Mouse (Mus musculus): ENCODE measurements around the gene Bola2.
"Not testable (repeated sequence)": the region's sequence is repeated elsewhere in the genome, so short reads cannot be mapped to it uniquely, and the experiment has no call there.

Gene Bola2

DNA sequence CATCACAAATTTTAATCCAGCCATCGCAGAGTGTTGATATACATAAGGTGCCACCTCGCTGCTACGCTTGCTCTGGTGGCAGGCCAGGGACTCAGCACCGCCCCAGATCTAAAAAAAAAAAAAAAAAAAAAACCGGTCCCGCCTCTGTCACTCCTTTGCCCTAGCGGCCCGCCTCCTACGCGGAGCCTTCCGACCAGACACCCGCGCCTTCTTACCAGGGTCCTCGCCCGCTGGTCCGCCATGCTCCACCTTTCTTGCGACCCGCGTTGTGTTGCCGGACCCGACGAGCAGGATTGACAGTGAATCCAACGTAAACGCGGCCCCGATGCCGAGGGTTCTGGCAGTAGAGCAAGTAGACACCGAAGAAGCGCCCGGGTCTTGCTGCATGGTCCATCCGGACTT is at the start of gene Bola2:
Gene Bola2 (plus strand): TSS at position 192 of the 402 bp plus-strand sequence.
- peak; percentile 75 for DNase-seq (ENCODE audit: low spot score)

DNA sequence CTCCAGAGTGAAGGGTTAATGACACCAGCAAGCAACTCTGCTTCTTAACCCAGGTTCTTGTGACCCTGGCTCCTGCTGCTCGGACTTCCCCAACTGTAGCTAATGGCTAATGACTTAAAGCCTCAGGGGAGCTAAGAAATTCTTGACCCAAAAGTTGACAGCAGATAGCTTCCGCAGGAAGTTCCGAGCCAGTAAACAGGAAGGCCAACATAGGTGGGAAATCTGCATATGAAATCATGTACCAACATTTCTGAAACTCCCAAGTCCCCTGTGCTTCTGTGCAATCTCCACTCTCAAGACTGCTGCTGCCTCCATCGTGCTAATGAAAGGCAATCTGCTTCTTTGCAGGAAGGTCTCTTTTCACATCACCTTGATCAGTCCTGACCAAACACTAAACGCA is 49.5 kb upstream of the Bola2 start:
- DNase-seq (ENCODE audit: low spot score), result no peak

DNA sequence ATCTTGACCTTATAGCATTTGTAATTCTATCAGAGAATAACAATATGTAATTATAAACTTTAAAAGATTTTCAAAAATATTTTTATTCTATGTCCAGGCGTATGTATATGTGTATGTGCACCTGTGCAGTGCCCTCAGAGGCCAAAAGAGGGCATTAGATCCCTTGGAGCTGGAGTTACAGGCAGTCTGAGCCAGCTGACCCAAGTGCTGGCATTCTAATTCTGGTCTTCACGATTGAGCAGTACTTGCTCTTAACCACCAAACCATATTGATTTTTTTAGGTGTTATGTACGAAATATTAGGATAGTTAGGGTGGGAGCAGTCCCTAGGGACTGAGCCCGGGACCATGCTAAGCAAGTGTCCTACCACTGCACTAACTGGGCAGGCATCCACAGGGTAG is 46.7 kb upstream of the Bola2 start:
- no peak for DNase-seq (ENCODE audit: low spot score)

DNA sequence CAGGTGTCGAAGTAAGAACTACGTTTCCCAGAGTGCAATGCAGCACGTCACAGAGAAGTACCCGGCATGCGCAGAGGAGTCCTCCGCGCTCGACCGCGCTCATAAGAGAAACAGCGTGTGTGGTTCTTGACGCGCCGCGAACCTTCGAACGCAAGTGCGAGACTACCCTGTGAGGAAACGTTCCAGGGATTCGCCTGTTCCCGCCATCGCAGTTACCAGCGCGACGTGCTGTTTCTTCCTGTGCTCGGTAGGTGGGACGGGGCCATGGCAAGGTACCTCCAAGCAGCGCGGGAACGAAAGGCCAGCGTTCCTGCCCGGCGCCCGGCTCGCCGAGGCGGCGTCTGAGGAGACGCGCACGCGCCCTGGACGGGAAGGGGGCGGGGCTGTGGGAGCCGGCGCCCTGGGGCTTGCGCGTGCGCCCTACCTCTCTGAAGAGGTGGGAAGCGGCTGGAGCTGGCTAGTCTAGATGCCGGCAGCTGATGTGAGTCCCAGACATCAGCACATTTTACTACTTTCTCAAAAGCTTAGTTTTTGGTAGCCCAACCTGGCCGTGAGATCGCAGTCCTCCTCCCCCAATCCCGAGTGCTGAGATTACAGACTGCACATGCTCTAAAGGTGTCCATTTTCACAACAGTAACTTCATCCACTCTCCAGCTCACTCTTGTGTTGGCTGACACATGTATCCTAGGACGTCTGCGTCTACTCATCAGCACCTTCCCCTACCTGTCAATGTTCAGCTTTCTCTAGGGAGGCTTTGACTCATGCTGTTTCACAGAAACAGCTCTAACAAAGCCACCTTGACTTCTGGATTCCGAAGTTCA is 45.8 kb upstream of the Bola2 start, which contains the start of gene Sgf29:
Gene Sgf29 (plus strand): TSS at position 79 of the 821 bp plus-strand sequence.
- peak; percentile 88 for DNase-seq (ENCODE audit: low spot score)

DNA sequence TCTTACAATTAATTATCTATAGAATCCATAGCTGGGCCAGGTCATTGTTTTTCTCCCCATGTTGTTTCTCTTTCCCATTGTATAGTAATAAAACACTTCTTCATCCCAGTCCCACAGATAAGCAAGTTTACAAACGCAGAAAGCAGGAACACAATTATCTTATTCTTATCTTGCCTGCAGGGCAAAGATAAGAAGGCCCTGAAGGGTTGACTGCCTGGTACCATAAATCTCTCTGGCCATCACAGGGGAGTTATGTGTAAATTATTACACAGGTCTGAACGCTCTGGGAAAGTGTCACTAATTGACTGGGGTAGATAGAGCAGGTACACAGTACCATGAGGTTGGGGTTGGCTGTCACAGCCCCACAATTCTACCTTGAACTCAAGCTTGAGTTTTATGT is 44.3 kb upstream of the Bola2 start:
- DNase-seq (ENCODE audit: low spot score), result peak; percentile 54

DNA sequence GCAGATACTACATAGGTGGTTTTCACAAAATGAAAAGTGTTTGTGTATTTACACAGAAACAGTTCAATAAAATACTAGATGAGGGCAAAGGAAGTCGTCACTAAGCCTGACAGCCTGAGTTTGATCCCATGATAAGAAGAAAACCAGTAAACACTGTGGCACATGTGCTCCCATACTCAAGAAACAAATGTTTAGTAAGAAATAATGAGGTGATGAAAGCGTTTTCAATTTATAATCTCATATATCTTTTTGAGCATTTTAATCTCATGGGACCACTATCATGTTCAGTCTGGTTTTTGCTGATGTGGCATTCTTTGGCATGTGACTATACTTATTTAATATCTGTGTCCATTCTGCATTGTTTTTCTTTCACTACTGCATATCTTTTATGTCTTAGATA is 41.2 kb upstream of the Bola2 start:
- DNase-seq (ENCODE audit: low spot score), result no peak

DNA sequence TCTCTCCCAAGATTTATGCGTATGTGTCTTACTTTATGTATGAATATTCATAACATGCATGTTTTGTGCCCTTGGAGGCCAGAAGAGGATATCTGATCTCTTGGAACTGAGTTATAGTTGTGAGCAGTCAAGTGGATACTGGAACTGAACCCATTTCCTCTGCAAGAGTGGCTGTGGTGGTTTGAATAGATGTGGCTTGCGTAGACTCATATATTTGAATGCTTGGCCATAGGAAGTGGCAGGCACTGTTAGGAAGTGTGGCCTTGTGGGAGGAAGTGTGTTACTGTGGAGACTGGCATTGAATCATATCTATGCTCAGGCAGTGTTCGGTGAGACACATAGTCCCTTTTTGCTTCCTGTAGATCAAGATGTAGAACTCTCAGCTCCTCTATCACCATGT is 39.5 kb upstream of the Bola2 start:
- DNase-seq (ENCODE audit: low spot score), result no peak

DNA sequence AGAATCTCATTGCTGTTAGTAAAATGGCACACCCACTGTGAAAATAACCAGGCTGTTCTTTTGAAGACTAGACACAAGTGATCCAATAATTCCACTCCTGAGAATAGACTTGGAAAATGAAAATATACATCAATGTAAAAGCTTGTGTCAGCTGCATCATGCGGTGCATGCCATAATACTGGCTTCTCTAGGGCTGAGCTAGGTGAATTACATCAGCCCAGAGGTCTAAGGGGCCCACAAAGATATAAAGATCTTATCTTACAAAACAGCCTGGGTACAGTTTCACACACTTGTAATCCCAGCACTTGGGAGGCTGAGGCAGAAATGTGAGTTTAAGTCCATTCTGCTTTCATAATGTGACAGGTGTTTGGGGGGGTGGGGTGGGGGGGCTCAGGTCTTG is 37.7 kb upstream of the Bola2 start:
- DNase-seq (ENCODE audit: low spot score), result no peak

DNA sequence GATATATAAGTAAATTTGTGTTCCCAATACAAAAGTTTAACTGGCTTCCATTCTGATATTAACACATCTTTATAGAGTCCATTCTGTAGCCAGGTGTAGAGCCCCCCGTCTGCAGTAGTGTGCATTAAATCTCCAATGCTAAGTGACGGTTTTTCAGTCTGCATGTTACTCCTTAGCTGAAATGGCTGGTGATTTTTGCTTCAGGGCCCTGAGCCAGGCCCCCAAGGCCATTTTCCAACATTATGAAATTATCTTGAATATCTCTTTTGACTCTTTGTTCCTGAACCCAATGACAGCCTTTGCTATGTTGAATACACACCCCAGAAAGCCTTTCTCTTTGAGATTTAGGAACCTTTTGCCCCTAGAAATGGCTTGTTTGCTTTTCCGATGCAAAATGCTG is 35.4 kb upstream of the Bola2 start:
- no peak for DNase-seq (ENCODE audit: low spot score)

DNA sequence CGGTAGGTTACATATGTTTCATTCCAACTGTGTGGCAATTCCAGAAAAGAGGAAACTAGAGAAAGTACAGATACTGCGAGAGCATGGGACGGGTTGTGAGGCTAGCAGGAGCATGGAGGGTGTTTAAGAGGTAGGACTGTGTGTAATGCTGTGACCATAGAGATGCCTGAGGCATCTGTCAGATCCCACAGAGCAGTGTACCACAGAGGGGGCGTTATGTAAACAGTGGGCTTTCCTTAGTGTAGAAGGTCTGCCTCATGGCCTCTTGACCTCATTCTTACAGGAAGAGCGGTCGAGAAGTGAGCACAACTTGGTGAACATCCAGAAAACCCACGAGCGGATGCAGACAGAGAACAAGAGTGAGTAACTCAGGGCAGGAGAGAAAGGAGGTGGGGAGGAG is 31.6 kb upstream of the Bola2 start:
- DNase-seq (ENCODE audit: low spot score), result no peak

DNA sequence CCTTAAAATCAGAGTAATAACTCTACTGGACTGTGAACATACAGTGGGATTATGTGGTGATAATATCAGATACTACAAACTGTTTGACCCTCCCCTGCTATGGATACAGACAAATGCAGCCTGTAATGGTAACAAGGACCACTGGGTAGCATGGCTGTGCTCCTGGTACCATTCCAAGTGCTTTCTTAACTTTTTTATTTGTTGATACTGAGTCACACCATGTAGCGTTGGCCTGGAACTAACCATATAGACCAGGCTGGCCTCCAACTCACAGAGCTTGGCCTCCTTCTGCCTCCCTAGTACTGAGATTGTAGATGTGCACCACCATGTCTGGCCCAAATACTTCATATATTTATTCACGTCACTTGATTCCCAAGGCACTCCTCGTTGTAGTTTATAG is 29.9 kb upstream of the Bola2 start:
- no peak for DNase-seq (ENCODE audit: low spot score)

DNA sequence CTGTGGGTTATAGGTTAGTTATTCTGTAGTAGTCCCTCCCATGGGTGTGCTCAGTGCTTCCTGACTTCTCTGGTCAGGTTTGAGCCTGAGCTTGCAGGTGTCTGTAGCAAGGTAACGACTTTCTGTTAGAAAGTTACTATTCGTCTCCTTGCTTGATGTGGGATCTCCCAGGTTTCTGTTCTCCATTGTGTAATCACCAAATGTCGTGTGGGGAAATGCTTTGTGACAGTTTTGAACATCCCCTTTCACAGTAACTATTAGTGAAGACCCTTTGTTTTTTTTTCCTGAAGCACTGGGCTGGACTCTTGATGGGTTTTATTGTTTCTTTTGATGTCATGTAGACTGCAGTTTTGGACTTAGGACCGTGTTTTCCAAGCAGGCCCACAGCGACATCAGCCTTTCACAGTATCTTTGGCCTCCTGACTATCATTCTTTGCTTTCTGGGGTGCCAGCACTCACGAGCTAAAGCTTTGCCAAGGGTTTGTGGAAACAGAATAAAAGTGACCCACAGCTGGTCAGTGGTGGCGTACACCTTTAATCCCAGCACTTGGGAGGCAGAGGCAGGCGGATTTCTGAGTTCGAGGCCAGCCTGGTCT is 27.6 kb upstream of the Bola2 start:
- DNase-seq (ENCODE audit: low spot score), result no peak

DNA sequence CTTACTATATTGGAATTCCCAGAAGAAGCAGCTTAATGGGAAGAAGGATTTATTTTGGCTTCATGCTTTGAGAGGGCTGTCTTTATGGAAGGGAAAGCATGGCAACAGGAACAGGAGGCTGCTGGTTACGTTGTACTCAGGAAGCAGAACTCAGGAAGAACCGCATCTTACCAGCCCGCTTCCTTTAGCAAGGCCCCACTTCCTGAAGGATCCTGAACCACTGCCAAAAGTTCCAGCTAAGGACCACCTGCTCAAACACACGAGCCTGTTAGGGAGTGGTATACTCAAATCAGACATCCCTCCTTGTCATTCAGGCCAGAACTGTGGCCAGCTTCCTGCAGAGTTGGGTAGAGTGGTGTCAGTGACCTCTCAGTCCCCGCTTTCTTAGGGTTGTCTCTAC is 26.7 kb upstream of the Bola2 start:
- DNase-seq (ENCODE audit: low spot score), result no peak

DNA sequence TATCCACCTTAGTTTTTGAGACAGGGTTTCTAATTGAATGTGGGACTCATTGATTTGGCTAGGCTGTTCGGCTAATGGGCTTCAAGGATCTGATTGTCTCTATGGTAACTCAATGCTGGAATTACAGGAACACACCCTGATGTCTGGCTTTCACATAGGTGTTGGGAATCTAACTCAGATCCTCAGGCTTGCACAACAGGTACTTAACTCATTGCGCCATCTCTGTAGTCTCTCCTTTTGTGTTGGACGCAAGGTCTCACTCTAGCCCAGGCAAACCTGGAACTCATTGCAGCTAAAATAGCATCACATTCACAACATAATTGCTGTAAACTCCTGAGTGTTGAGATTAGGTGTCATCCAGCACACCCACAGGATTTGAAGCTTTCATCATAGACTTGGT is 25.0 kb upstream of the Bola2 start:
- no peak for DNase-seq (ENCODE audit: low spot score)

DNA sequence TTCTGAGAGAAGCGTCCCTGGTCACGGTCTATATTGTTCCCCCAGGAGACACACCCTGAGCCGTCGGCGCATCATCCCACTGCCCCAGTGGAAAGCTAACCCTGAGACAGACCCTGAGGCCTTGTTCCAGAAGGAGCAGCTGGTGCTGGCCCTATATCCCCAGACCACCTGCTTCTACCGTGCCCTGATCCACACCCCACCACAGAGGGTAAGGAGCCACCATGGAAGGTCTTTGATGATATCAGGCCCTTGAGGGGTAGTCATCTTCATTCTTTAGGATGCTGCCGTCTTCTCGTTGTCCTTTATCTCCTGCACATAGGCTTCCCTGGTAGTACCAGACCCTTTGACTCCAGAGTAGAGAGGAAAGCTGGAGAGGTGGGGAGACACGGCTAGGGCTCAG is 23.1 kb upstream of the Bola2 start:
- no peak for DNase-seq (ENCODE audit: low spot score)

DNA sequence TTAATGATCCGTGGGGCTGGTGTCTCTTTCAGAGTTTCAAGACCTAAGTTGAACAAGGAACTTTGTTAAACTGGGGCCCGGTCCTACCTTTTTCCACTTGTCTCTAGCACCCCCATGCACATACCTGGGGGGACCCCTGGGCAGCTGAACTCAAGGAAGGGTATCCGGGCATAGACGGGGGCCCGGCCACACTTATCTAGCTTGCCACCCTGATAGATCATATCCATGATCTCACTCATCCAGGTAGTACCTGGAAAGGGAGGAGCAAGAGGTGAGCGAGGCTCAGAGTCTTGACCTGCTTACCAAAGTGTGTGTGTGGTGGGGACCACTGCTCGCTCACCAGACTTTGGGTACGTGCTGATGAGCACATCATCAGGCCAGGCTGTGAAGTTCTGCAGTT is 20.1 kb upstream of the Bola2 start:
- DNase-seq (ENCODE audit: low spot score), result no peak

DNA sequence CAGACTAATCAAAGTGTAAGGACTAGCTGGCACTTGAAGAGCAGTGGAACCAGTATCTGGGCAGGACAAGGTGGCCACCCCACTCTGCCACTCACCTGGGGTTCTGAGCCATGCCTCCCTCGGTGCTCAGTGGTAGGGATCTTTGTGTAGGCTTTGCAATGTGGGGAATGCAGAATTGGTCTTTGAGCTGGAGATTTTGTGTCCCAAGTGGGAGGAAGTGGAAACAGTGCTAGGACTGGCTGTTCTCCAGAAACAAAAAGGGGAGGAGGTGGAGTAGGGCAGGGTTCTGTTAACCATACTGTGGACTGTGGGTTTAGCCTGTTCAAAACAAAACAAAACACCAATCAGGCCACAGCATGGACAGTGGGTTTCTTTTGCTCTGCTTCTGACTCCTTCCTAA is 19.0 kb upstream of the Bola2 start, which contains the start of gene Sult1a1:
Gene Sult1a1 (minus strand): TSS at position 226 of the 400 bp plus-strand sequence.
- no peak for DNase-seq (ENCODE audit: low spot score)

DNA sequence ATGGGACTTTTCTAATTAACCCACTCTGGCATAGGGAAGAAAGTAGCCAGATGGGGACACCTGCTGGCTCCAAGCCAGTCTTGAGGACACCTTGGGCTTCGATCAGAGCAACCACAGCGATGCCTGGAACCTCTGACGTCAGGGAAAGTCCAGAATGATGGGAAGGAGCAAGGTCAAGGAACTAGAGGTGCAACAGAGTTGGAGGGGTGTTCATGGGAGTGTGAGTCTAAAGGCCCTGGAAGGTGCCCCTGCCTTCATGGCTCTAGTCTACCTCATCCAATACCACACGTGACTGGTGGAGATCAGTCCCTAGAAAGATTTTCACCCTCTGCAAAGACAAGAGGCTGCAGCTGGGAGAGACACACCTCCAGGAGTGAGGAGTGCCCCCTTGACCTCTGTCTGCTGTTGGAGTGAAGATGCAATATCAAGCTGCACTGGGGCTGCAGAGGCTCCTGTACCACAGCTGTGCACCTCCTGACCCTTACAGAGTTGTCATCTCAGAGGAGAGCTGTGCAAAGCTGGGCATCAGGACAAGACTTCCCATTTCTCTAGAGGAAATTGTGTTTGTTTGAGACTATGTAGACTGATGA is 18.5 kb upstream of the Bola2 start:
- no peak for DNase-seq (ENCODE audit: low spot score)

DNA sequence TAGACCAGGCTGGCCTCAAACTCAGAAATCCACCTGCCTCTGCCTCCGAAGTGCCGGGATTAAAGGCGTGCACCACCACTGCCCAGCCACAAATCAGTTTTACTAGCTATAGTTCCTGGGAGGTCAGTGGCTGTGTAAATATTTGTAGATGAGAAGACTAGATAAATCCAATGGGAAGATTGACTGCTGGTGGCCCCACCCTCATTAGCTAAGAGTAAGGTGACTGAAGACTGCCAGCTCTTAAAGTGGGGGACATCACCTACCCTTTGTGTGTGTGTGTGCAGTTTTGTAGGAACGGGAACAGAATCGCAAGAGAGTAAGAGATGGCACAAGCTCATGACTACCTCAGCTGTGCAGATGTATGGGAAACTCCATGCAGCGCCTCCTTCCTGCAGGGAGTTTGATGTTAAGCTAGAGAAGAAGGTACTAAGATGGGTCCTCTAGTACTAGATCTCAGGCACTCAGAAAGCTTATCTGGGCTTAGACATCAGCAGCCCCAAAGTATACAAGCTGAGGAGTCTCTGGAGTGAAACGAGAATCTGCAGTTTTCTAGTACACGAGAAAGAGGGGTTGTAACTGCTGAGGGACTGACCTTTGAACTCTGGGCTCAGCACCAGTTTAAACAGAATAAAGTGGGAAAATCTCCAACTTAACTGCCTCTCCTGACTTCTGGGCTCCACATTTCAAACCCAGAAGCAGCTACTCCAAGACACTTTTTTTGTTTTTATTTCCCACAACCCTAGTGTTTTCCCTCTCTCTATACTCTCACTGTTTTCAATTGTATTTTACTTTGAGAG is 16.5 kb upstream of the Bola2 start:
- DNase-seq (ENCODE audit: low spot score), result no peak

DNA sequence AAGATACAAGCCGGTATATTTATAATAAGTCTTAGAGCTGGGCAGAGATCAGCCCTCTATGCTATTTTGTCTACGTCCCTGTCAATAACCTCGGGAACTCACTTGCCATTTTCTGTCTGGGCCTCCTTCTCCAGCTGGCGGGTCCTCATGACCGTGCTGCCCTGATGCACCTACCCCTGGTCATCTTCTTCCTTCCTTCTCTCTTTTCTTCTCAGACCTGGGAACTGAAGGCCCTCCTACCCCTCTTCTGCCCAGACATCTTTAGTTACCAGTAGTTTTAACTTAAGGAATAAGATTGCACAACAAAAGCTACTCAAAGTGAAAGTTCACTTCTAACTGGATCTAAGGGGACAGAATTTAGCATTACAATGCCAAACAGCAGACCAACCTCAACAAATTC is 15.5 kb upstream of the Bola2 start:
- no peak for DNase-seq (ENCODE audit: low spot score)

DNA sequence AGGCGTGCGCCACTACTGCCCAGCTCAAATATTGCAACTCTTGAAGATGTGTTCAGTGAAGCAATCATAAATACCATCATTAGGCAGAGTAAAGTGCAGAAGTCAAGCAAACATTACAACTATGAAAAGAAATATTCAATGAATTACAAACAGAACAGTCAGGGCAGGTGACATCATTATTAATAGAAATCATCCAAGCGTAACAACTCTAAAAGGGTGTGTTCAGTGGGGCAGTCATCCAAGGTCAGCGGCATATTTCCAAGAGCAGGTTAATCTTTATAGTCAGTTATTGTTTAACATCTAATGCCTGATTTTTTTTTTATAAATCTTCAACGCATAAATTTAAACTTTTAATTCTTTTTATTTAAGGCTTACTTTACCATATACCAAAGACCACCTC is 14.0 kb upstream of the Bola2 start:
- DNase-seq (ENCODE audit: low spot score), result no peak

DNA sequence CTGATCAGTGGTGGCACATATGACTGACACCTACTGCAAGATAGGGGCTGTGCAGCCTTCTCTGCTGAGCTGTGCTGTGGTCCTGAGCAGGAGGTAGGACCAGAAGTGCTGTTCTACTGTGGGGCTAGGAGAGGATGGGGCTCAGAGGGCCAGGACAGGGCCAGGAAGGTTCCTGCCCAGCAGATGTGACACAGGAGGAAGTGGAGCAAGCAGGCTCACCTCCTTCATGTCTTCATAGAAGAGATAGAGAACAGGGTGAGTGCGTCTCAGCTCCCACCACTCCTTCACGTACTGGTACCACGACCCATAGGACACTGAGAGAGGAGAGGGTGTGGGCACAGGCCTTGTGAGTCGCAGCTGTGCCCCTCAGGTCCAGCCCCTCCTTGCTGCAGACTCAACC is 7.0 kb upstream of the Bola2 start:
- not testable (repeated sequence) for DNase-seq (ENCODE audit: low spot score)

DNA sequence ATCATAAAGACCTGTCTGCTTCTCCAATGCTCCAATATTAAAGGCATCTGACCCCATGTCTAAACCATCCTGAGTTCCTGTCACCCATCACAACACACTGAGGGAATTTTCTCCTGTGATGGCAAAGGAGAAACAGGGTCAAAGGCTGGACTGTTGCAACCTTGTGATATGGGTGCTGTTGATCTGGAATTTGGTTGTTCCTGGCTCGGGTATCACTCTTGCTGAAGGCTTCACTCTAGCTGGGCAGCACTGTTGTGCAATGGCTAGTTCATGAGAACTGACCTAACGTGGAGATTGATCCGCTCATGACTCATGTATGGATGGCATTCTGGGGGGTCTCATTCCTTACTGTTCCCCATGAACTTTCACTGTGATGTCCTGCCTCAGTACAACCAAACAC is 6.2 kb upstream of the Bola2 start:
- DNase-seq (ENCODE audit: low spot score), result no peak

All from c-Kit-positive CD71-positive TER-119-positive erythroid progenitor cells, embryonic 14.5 days (primary cell).